Mouse (Mus musculus) v-Abl transformed pro-B cells (cell line): ENCODE data around the gene Depdc7.

ENCODE experiments used
- in situ Hi-C, 2 experiments: fragments of 400-800 bp; cut with MboI; formaldehyde crosslinking; loops; one replicate each; pipeline ENCODE4 v1.15.1; 2025; ENCODE audit not compliant: unreplicated experiment in 2 of 2

Depdc7 gene

GRCm38 (mm10) chr2:104742741-104743064 is at the start of gene Depdc7:
Gene Depdc7, minus strand, starts transcription at chr2:104742878.
- in situ Hi-C loops = no loop called here

DNA sequence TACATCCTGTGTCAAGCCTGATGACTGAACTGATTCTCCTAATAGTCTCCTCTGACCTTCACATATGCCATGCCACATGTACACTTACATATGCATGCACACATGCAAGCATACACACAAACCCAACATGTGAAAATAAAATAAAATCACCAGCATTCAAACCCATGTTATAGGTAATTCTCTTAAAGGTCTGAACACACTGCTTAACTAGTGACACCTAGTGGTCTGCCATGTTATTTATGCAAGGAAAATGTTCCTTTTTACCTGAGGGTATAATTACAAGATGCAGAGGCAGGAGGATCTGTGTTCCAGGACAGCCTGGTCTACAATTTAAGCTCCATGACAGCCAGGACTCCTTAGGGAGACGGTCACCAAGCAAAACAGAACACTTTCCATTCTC is 32.1 kb upstream of the Depdc7 start:
- in situ Hi-C loops = loop anchor here in 1 of 2 experiments (10.0 to 25.0 kb wide), 2 partner anchors 337 to 640 kb away; no protein-coding TSS in a partner anchor

- in situ Hi-C loops = no loop called here
Measured at GRCm38 (mm10) chr2:104768697-104769096, 26.0 kb upstream of the Depdc7 start.

DNA sequence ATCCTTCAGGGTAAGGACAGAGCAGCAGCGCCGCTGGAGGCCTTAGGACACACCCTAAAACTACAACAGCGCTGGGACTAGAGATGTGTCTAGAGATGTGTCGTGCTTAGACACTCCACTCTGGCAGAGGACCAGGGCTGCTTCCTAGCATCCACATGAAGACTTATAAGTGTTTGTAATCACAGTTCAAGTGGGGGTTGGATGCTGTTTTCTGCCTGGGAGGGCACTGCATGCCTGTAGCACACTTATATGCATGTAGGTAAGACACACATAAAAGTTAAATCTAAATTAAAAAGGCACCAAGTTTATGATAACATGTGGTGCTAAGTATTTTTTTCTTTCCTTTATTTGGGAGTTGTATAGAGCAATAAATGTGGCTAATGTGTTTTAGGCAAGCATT is 21.3 kb upstream of the Depdc7 start:
- in situ Hi-C loops = no loop called here

- in situ Hi-C loops = no loop called here
Measured at GRCm38 (mm10) chr2:104763134-104763703, 20.5 kb upstream of the Depdc7 start.

GRCm38 (mm10) chr2:104750611-104751010 is 7.9 kb upstream of the Depdc7 start:
- in situ Hi-C loops = loop anchor here (5.0 to 10.0 kb wide), 4 partner anchors 63 to 616 kb away; no protein-coding TSS in a partner anchor

- in situ Hi-C loops = no loop called here
Measured at GRCm38 (mm10) chr2:104748652-104749183, 6.0 kb upstream of the Depdc7 start.

GRCm38 (mm10) chr2:104746251-104746650 is 3.6 kb upstream of the Depdc7 start:
- in situ Hi-C loops = no loop called here

DNA sequence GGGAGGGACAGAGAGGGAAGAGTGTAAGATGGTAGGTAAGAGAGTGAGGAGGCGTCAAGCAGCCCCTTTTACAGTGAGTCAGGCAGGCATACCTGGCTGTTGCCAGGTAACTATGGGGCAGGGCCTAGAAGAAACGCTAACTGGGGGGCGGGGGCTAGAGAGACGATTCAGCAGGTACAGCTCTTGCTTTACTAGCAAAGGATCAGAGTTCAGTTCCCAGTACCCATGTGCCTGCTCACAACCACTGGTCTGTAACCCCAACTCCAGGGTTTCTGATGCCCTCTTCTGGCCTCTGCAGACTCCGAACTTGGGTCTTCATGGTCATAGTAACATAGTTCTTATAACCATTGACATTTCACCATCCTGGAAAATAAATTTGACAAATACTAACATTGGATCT is 1.3 kb upstream of the Depdc7 start:
- in situ Hi-C loops = no loop called here

DNA sequence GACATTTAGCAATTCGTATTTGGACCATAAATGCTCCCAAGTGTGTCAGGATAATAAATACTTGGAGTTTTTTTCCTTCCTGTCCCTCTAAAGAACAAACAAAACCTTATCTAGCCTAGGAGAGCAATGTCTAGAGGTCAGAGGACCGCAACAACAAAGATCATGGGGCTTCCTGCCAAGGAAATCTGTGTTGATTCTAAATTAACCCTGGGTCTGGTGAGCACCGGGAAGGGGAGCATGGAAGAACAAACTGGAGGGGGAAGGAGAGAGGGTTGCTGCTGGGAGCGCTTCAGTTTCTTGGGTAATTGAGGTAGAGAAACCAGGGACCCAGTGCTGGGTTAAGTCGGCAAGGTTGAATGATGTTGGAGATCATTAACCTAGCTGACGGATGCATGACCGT is 482 bp upstream of the Depdc7 start:
- in situ Hi-C loops = no loop called here

GRCm38 (mm10) chr2:104741896-104742740 is 560 bp downstream of the Depdc7 start:
- in situ Hi-C loops = no loop called here

GRCm38 (mm10) chr2:104741015-104741758 is 1.5 kb downstream of the Depdc7 start:
- in situ Hi-C loops = no loop called here

- in situ Hi-C loops = no loop called here
Measured at GRCm38 (mm10) chr2:104740248-104740949, 2.3 kb downstream of the Depdc7 start.

GRCm38 (mm10) chr2:104739691-104740090 is 3.0 kb downstream of the Depdc7 start:
- in situ Hi-C loops = no loop called here

DNA sequence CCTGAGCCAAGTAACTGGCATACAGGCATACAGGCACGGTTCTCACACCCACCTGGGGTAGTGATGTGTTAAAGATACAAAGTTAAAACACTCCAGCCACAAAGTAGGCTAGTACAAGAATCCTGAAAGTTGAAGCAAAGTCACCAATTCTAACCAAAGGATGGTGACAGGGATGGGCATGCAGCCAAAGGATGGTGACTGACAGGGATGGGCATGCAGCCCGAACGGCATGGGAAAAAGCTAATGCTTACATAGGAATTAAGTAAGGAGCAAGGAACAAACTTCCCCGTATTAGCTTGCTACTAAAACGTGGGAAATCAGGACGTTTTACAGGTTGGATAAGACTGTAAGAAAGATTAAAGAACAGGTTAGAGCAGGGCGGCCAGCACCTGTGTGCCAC is 6.4 kb downstream of the Depdc7 start:
- in situ Hi-C loops = no loop called here

DNA sequence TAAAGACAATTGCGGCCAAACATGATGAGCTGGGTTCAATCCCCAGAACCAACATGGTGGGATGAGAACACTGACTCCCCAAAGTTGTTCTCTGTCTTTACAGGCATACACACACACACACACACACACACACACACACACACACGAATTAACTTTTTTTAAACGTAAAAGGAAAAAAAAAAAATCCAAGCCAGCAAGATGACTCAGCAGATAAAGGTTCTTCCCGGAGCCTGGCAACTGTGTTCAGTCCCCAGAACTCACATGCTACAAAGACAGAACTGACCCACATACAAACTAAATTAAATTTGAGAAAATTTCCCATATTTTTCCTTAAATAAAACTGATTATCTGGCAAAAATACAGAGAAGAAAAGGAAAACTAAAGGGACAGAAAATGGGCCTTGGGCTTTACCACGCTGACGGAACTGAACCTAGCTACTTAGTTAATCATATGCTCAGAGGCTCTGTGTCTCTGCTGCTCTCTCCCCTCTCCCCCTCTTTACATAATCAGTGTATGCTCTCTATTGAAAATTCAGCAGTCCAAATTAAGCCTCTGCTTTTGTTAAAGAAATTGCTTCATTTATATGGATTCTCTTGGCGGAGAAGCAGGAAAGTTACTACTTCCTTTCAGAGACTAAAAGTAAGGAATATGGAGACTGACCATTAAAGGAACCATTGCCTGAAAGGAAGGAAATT is 10.0 kb downstream of the Depdc7 start:
- in situ Hi-C loops = no loop called here

DNA sequence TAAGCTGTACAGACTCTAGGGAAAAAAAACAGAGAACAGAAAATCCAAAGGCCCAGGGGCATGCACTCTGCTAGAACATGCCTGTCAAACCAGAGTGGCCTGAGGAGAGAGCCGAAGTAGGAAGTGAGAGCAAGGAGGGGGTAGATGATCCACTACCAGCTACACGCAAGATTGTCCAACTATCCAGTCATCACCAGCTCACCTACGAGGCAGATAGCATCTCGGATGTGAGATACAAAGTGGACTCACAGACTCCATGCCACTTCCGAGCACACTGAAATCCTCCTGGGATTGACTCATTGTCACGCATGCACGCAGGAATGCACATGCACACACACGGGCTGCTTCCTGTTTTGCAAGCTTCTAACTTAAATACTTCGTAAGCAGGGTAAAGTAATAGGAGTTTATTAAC is 10.6 kb downstream of the Depdc7 start:
- in situ Hi-C loops = no loop called here

DNA sequence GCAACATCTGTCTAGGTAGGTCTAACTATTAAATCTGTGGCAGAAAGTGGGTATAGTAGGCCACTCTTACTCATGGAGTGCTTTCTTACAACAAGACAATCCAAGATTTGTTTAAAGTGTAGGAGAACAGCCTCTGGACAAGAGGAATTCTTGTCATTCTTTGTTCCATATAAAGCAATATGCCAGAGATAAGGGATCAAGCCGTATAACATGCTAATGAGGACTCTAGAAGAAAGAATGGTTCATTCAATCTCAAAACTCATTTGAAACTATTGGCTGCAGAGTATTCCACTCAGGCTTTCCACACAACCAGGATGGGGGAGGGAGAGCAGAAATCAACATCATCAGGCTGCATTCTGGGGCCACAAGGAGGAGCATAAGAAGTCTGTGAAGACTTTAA is 15.3 kb downstream of the Depdc7 start:
- in situ Hi-C loops = no loop called here

DNA sequence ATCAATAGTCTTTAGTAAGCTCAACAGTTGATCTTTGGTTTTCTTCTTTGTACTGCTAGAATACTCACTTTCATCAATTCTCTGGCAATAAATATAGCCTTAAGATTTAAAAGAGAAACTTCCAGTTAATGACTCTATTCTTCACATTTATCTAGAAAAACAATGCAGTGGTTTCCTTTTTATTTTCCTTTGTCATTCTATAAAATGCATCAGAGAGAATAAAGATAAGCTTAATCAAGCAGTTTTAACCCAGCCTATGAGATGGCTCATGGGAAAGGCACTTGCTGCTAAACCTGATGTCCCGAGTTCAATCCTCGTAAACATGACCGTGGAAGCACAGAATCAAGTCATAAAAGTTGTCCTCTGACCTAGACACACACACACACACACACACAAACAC is 20.7 kb downstream of the Depdc7 start:
- in situ Hi-C loops = no loop called here

GRCm38 (mm10) chr2:104717827-104718226 is 24.9 kb downstream of the Depdc7 start:
- in situ Hi-C loops = no loop called here
